Mouse (Mus musculus) olfactory bulb, adult 2 months (tissue): ENCODE data around the gene Slc25a12. TPM values are rescaled to one million over a fixed set of nuclear protein-coding genes. Genes with fewer than 3 reads are reported as not detected.
"Not testable (repeated sequence)": the region's sequence is repeated elsewhere in the genome, so short reads cannot be mapped to it uniquely, and the experiment has no call there.

Experiments
- H3K27ac ChIP-seq: fragments of 200-500 bp; 2 replicates; pipeline ENCODE4 v1.5.1; 2012; ENCODE audit warnings: low read depth, low read length; ENCODE audit not compliant: insufficient read depth
- H3K4me1 ChIP-seq: fragments of 200-500 bp; 2 replicates; pipeline ENCODE4 v1.6.1; 2012; ENCODE audit warnings: low read length; ENCODE audit not compliant: control insufficient read depth, insufficient read depth
- H3K4me3 ChIP-seq: fragments of 200-500 bp; 2 replicates; pipeline ENCODE4 v1.5.1; 2012; ENCODE audit warnings: mild to moderate bottlenecking, low read depth, low read length, moderate library complexity; ENCODE audit not compliant: insufficient read depth
- CTCF ChIP-seq: fragments of 200-500 bp; IDR thresholded peaks from 2 replicates; pipeline ENCODE4 v1.5.1; 2012; ENCODE audit warnings: low read depth, mild to moderate bottlenecking, low read length, moderate library complexity; ENCODE audit not compliant: insufficient read depth
- POLR2A ChIP-seq: fragments of 200-500 bp; IDR thresholded peaks from 2 replicates; pipeline ENCODE4 v1.6.1; 2012; ENCODE audit warnings: mild to moderate bottlenecking, low read depth, low read length, moderate library complexity; ENCODE audit not compliant: insufficient read depth
- WGBS: fragments of 180-500 bp; shearing (Covaris S2); methylation state at CpG from one replicate; pipeline ENCODE4 v1.1.7; 2018; 5-methylcytosine and 5-hydroxymethylcytosine counted together
- polyA plus RNA-seq: library from polyadenylated mRNA; stranded (reverse); fragments of >200 nt; gene quantifications from 2 replicates; pipeline ENCODE4 v1.2.4, GENCODE M21; 2012; ENCODE audit warnings: low replicate concordance; ENCODE audit not compliant: missing spikeins, insufficient read depth, insufficient read length

Slc25a12 gene
- polyA plus RNA-seq, 1 experiment = not detected

- TF ChIP-seq CTCF = no peak
- no peak for TF ChIP-seq POLR2A
- Histone ChIP-seq H3K27ac (no peak overlapping the region), H3K4me3 (no peak overlapping the region), H3K4me1 (peaks cover 3% of the 10 kb centered on the region)
- WGBS = 51% methylated on average over 8 of the region's 8 CpGs
Measured at GRCm38 (mm10) chr2:71374275-71375155, 7.0 kb upstream of the Slc25a12 start.

GRCm38 (mm10) chr2:71372261-71372660 lies 4.7 kb upstream of the Slc25a12 start:
- 70% methylated on average over 4 of the region's 4 CpGs for WGBS
- H3K27ac ChIP-seq, H3K4me1 ChIP-seq, H3K4me3 ChIP-seq: not testable (repeated sequence)

- Histone ChIP-seq H3K27ac (no peak overlapping the region), H3K4me1 (peaks cover 3% of the 10 kb centered on the region), H3K4me3 (no peak overlapping the region)
- TF ChIP-seq CTCF (no peak), POLR2A (no peak)
- WGBS = 10% methylated on average over 5 of the region's 5 CpGs
Measured at GRCm38 (mm10) chr2:71371790-71372189, 4.2 kb upstream of the Slc25a12 start.

GRCm38 (mm10) chr2:71368086-71368485 lies 537 bp upstream of the Slc25a12 start:
- Histone ChIP-seq H3K27ac (no peak overlapping the region), H3K4me1 (peaks cover 5% of the 10 kb centered on the region), H3K4me3 (no peak overlapping the region)
- no peak for TF ChIP-seq CTCF
- WGBS = 31% methylated on average over 8 of the region's 8 CpGs

GRCm38 (mm10) chr2:71366618-71367124 lies 878 bp downstream of the Slc25a12 start:
- TF ChIP-seq POLR2A (no peak), CTCF (no peak)
- WGBS = 2% methylated on average over 9 of the region's 9 CpGs
- Histone ChIP-seq H3K4me3 (peak overlapping the region; percentile 69), H3K27ac (peak overlapping the region; percentile 87), H3K4me1 (peaks cover 5% of the 10 kb centered on the region)

- Histone ChIP-seq H3K4me1 (peaks cover 3% of the 10 kb centered on the region; the same call in 1 of the 2 replicates), H3K27ac (no peak overlapping the region), H3K4me3 (no peak overlapping the region)
- TF ChIP-seq CTCF = no peak
- no peak for TF ChIP-seq POLR2A
- WGBS = 85% methylated on average over 1 of the region's 1 CpGs
Measured at GRCm38 (mm10) chr2:71360192-71360591, 7.4 kb downstream of the Slc25a12 start.

GRCm38 (mm10) chr2:71358347-71358746 lies 9.2 kb downstream of the Slc25a12 start:
- TF ChIP-seq CTCF (no peak), POLR2A (no peak)
- H3K27ac ChIP-seq = no peak overlapping the region
- 85% methylated on average over 5 of the region's 5 CpGs for WGBS

GRCm38 (mm10) chr2:71354055-71354425 lies 13.5 kb downstream of the Slc25a12 start:
- H3K4me1 ChIP-seq = peaks cover 8% of the 10 kb centered on the region
- 70% methylated on average over 5 of the region's 5 CpGs for WGBS
- TF ChIP-seq POLR2A = no peak
- TF ChIP-seq CTCF = no peak
- H3K4me3 ChIP-seq = no peak overlapping the region
- no peak overlapping the region for H3K27ac ChIP-seq

More at GRCm38 (mm10) chr2:71358347-71358746, 9.2 kb downstream of the Slc25a12 start:
- Histone ChIP-seq H3K4me1 (peaks cover 5% of the 10 kb centered on the region), H3K4me3 (no peak overlapping the region)

GRCm38 (mm10) chr2:71353306-71354054 lies 14.1 kb downstream of the Slc25a12 start:
- Histone ChIP-seq H3K27ac (no peak overlapping the region), H3K4me3 (no peak overlapping the region), H3K4me1 (peaks cover 8% of the 10 kb centered on the region)
- TF ChIP-seq POLR2A (no peak), CTCF (no peak)
- WGBS = 74% methylated on average over 10 of the region's 10 CpGs

GRCm38 (mm10) chr2:71351727-71351987 lies 15.9 kb downstream of the Slc25a12 start:
- Histone ChIP-seq H3K4me1 (peaks cover 14% of the 10 kb centered on the region), H3K27ac (no peak overlapping the region), H3K4me3 (no peak overlapping the region)
- no peak for TF ChIP-seq CTCF
- no peak for TF ChIP-seq POLR2A
- 81% methylated on average over 3 of the region's 3 CpGs for WGBS
